Mouse (Mus musculus): ENCODE data around the gene Pml. TPM values are rescaled to one million over a fixed set of nuclear protein-coding genes. Genes with fewer than 3 reads are reported as not detected.

Gene Pml
- total RNA-seq, 4 experiments from 2014 or later = 23.4 to 45.6 (median 31.8) TPM

Small RNA genes within 50 kb of the gene (microRNA-seq; reads per million reads assigned to microRNA genes)
- gene Mir6385 = 0 reads per million in 2 experiments

Other genes starting within 250 kb of the Pml start
- gene Cyp11a1, start 243.4 kb downstream of the Pml start, total RNA-seq (2022) = 1,000 to 10,000 TPM; 7,138 to 8,839 (median 8,155) TPM
- gene Stra6, start 186.0 kb downstream of the Pml start, total RNA-seq (2022) = 1 to 10 TPM; 1.0 to 2.6 (median 2.2) TPM
- gene Ccdc33, start 131.0 kb downstream of the Pml start, total RNA-seq (2022) = 1 to 10 TPM in 2 of 4 experiments, under 1 TPM in 1, not detected in 1; 0.49 to 2.4 (median 1.2) TPM
- 10 to 100 TPM; 23.6 to 40.9 (median 28.1) TPM for gene Islr, start 45.5 kb downstream of the Pml start, total RNA-seq (2022)
- gene Islr2, start 45.5 kb downstream of the Pml start, total RNA-seq (2022) = 1 to 10 TPM; 1.2 to 1.9 (median 1.7) TPM
- 10 to 100 TPM; 19.9 to 32.9 (median 28.3) TPM for gene Stoml1, start 3.4 kb upstream of the Pml start, total RNA-seq (2022)
- 10 to 100 TPM; 20.4 to 28.6 (median 23.0) TPM for gene Loxl1, start 63.4 kb upstream of the Pml start, total RNA-seq (2022)
- gene Tbc1d21, start 120.7 kb upstream of the Pml start, total RNA-seq (2022) = not detected
- 10 to 100 TPM; 10.8 to 13.7 (median 12.4) TPM for gene Insyn1, start 238.8 kb upstream of the Pml start, total RNA-seq (2022)